Mouse (Mus musculus) bone marrow, adult 2 months (tissue): ENCODE results near the gene Camkmt.

Source experiments
- CTCF ChIP-seq: fragments of 200-500 bp; IDR thresholded peaks from 2 replicates; pipeline ENCODE4 v1.5.1; 2011; ENCODE audit warnings: low read length, control low read depth; ENCODE audit not compliant: control insufficient read depth, insufficient read depth
- POLR2A ChIP-seq: fragments of 200-500 bp; IDR thresholded peaks from 2 replicates; pipeline ENCODE4 v1.6.1; 2011; ENCODE audit warnings: low read depth, mild to moderate bottlenecking, control low read depth, low read length, borderline replicate concordance; ENCODE audit not compliant: control insufficient read depth

- TF ChIP-seq CTCF (no peak), POLR2A (no peak)
Measured at GRCm38 (mm10) chr17:85160786-85161185, 70.4 kb downstream of the Camkmt start.
